Mouse (Mus musculus) intestine, embryonic 14.5 days (tissue): ENCODE results near the gene Bloc1s3. TPM values are rescaled to one million over a fixed set of nuclear protein-coding genes. Genes with fewer than 3 reads are reported as not detected.

Experiments used
- ATAC-seq: fragments of 200-750 bp; cut with Nextera tagmentation; replicated peaks from 2 replicates; pipeline ENCODE4 v1.8.0; 2017; ENCODE audit warnings: low read depth, moderate number of reproducible peaks, moderate TSS enrichment, moderate library complexity; ENCODE audit not compliant: low FRiP score, low TSS enrichment
- DNase-seq: peaks from one replicate; pipeline ENCODE4 v3.0.0-alpha.2; 2018; ENCODE audit warnings: low spot score
- H3K27ac ChIP-seq: fragments of 300-500 bp; sonication (generic); 2 replicates; pipeline ENCODE4 v1.5.1; 2014; ENCODE audit warnings: low read depth, mild to moderate bottlenecking, control low read depth
- H3K27me3 ChIP-seq: fragments of 300-500 bp; sonication (generic); replicated peaks from 2 replicates; pipeline ENCODE4 v1.6.1; 2014; ENCODE audit warnings: low read length, control low read depth; ENCODE audit not compliant: control insufficient read depth, insufficient read depth
- H3K36me3 ChIP-seq: fragments of 300-500 bp; sonication (generic); 2 replicates; pipeline ENCODE4 v1.6.1; 2014; ENCODE audit warnings: low read length, control low read depth; ENCODE audit not compliant: control insufficient read depth, insufficient read depth
- H3K4me1 ChIP-seq: fragments of 300-500 bp; sonication (generic); replicated peaks from 2 replicates; pipeline ENCODE4 v1.6.1; 2014; ENCODE audit warnings: low read length, control low read depth, mixed read lengths; ENCODE audit not compliant: control insufficient read depth, insufficient read depth
- H3K4me2 ChIP-seq: fragments of 300-500 bp; sonication (generic); 2 replicates; pipeline ENCODE4 v1.6.1; 2014; ENCODE audit warnings: low read length
- H3K4me3 ChIP-seq: fragments of 300-500 bp; sonication (generic); 2 replicates; pipeline ENCODE4 v1.5.1; 2014; ENCODE audit warnings: low read depth, low read length, control low read depth, mixed read lengths
- H3K9ac ChIP-seq: fragments of 300-500 bp; sonication (generic); 2 replicates; pipeline ENCODE4 v1.6.1; 2014; ENCODE audit warnings: mild to moderate bottlenecking, low read length
- H3K9me3 ChIP-seq: fragments of 300-500 bp; sonication (generic); 2 replicates; pipeline ENCODE4 v1.6.1; 2016; ENCODE audit warnings: low read length, control low read depth; ENCODE audit not compliant: control insufficient read depth
- WGBS: fragments of 180-500 bp; shearing (Covaris S2); extraction: QIAGEN DNeasy Blood & Tissue Kit; methylation state at CpG from one replicate; pipeline ENCODE4 v1.1.7; 2014; 5-methylcytosine and 5-hydroxymethylcytosine counted together
- polyA plus RNA-seq: library from polyadenylated mRNA; unstranded; fragments of >200 nt; fragmentation: Nextera tagmentation; extraction: Ambion mirVana; gene quantifications from 2 replicates; pipeline ENCODE4 v1.2.1, GENCODE M21; 2014

The Bloc1s3 gene
- polyA plus RNA-seq, 1 experiment from 2014 or later: 0.93 TPM

- peaks cover 11% of the 10 kb centered on the region for H3K4me1 ChIP-seq
- 62% methylated on average over 5 of the region's 5 CpGs for WGBS
- no peak overlapping the region for H3K9ac ChIP-seq
- no peaks in the 10 kb centered on the region for H3K9me3 ChIP-seq
- peaks cover 30% of the 10 kb centered on the region for H3K27me3 ChIP-seq
- H3K27ac ChIP-seq: no peak overlapping the region
- H3K4me2 ChIP-seq: no peak overlapping the region
- DNase-seq: no peak
- ATAC-seq: no peak
- H3K36me3 ChIP-seq: no peaks in the 10 kb centered on the region
- no peak overlapping the region for H3K4me3 ChIP-seq
Measured at GRCm38 (mm10) chr7:19466602-19467145, 41.5 kb downstream of the Bloc1s3 start.

GRCm38 (mm10) chr7:19464367-19465307, 43.5 kb downstream of the Bloc1s3 start:
- Histone ChIP-seq H3K9ac (peak overlapping the region; percentile 11; the same call in 1 of the 2 replicates), H3K4me3 (no peak overlapping the region), H3K4me1 (peaks cover 11% of the 10 kb centered on the region), H3K27ac (no peak overlapping the region), H3K4me2 (peak overlapping the region; percentile 28), H3K36me3 (no peaks in the 10 kb centered on the region), H3K27me3 (peaks cover 13% of the 10 kb centered on the region), H3K9me3 (no peaks in the 10 kb centered on the region)
- DNase-seq (no peak), ATAC-seq (no peak)
- 9% methylated on average over 22 of the region's 22 CpGs for WGBS

GRCm38 (mm10) chr7:19462884-19463381, 45.2 kb downstream of the Bloc1s3 start, which contains the start of gene Exoc3l2:
Exoc3l2 (plus strand) TSS chr7:19463331.
- H3K9me3 ChIP-seq: no peaks in the 10 kb centered on the region
- H3K4me2 ChIP-seq: 0 out of 2 replicates have a peak within 1 kb of the TSS, but pooled peaks have one; percentile 28
- H3K36me3 ChIP-seq: no peaks in the 10 kb centered on the region
- 37% methylated on average over 6 of the region's 6 CpGs for WGBS
- no peak within 1 kb of the TSS for H3K27ac ChIP-seq
- peaks cover 14% of the 10 kb centered on the region for H3K4me1 ChIP-seq
- DNase-seq (no peak), ATAC-seq (no peak)
- no peak within 1 kb of the TSS for H3K9ac ChIP-seq
- no peak within 1 kb of the TSS for H3K4me3 ChIP-seq
- H3K27me3 ChIP-seq: 0 out of 2 replicates have a peak, but pooled peaks cover 5% of the 10 kb centered on the region

DNA sequence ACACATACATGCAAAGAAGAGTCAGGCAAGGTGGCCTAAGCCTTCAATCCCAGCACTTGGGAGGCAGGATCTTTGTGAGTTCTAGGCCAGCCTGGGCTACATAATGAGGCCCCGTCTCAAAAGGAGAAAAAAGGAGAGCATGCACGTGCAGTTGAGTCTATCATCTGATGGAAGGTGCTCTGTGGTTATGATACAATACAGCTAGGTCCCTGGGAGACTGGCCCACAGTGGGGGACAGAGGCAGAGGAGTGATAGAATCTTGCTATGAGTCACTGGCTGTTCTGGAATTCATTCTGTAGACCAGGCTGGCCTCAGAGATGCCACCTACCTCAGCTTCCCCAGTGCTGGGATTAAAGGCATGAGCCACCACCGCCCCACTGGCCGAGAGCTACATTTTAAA, 45.7 kb downstream of the Bloc1s3 start:
- peaks cover 16% of the 10 kb centered on the region for H3K4me1 ChIP-seq
- H3K27me3 ChIP-seq: 0 out of 2 replicates have a peak, but pooled peaks cover 5% of the 10 kb centered on the region
- H3K36me3 ChIP-seq: no peaks in the 10 kb centered on the region
- H3K27ac ChIP-seq: no peak overlapping the region
- H3K4me2 ChIP-seq: no peak overlapping the region
- DNase-seq: no peak
- H3K4me3 ChIP-seq: no peak overlapping the region
- no peak for ATAC-seq
- 72% methylated on average over 4 of the region's 4 CpGs for WGBS
- H3K9me3 ChIP-seq: no peaks in the 10 kb centered on the region
- no peak overlapping the region for H3K9ac ChIP-seq

DNA sequence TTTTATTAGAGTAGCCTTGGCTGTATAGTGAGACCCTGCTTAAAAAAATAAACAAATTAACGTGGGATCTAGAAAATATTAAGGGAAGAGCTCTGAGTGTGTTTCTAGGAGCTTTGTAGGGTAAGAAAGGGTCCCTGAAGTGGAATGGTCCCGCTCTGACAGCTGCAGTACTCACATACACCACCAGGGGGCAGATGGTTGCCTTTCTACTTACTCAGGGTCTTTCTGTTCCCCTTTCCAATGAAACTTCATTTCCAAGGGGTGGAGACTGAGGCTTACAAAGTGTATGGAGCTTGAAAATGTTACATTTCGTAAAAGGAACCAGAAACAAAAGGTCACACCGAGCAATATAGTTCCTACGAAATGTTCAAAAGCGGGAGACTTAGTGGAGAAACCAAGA, 46.7 kb downstream of the Bloc1s3 start:
- WGBS: 16% methylated on average over 6 of the region's 6 CpGs
- ATAC-seq (no peak), DNase-seq (peak; percentile 92)
- Histone ChIP-seq H3K4me1 (peaks cover 25% of the 10 kb centered on the region), H3K4me3 (no peak overlapping the region), H3K4me2 (no peak overlapping the region), H3K27me3 (no peaks in the 10 kb centered on the region), H3K36me3 (no peaks in the 10 kb centered on the region), H3K9ac (no peak overlapping the region), H3K27ac (no peak overlapping the region), H3K9me3 (no peaks in the 10 kb centered on the region)

DNA sequence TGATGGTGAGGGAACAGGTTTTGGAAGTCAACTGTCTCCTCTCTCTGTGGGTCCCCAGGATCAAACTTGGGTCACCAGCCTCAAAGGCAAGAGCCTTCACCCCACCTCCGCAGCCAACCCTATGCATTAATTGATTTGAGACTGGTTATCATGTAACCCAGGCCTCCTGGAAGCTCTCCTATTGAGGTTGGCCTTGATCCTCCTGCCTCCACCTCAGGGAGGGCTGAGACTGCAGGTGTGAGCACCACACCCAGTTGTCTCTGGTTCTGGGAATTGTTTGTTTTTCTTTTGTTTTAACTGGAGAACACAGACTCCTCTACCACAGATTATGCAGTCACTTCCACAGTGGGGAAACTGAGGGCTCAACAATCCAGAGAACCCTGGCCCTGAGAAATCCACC, 47.7 kb downstream of the Bloc1s3 start:
- Histone ChIP-seq H3K27ac (no peak overlapping the region), H3K4me3 (no peak overlapping the region), H3K36me3 (0 out of 2 replicates have a peak, but pooled peaks cover 5% of the 10 kb centered on the region), H3K4me1 (peaks cover 25% of the 10 kb centered on the region), H3K27me3 (no peaks in the 10 kb centered on the region), H3K9ac (no peak overlapping the region), H3K4me2 (no peak overlapping the region), H3K9me3 (no peaks in the 10 kb centered on the region)
- WGBS: 83% methylated on average over 1 of the region's 1 CpGs
- DNase-seq: no peak
- ATAC-seq: no peak

- peak overlapping the region; percentile 91 for H3K4me3 ChIP-seq
- H3K9me3 ChIP-seq: no peaks in the 10 kb centered on the region
- peak overlapping the region; percentile 44 for H3K9ac ChIP-seq
- H3K36me3 ChIP-seq: 0 out of 2 replicates have a peak, but pooled peaks cover 5% of the 10 kb centered on the region
- WGBS: 27% methylated on average over 6 of the region's 6 CpGs
- ATAC-seq (peak; percentile 10; the same call in 1 of the 2 replicates), DNase-seq (no peak)
- no peaks in the 10 kb centered on the region for H3K27me3 ChIP-seq
- H3K4me2 ChIP-seq: peak overlapping the region; percentile 83
- peaks cover 18% of the 10 kb centered on the region for H3K4me1 ChIP-seq
- peak overlapping the region; percentile 65; the same call in 1 of the 2 replicates for H3K27ac ChIP-seq
Measured at GRCm38 (mm10) chr7:19459144-19459870, 48.9 kb downstream of the Bloc1s3 start.

- 0 out of 2 replicates have a peak, but pooled peaks cover 5% of the 10 kb centered on the region for H3K36me3 ChIP-seq
- peak within 1 kb of the TSS; percentile 83 for H3K4me2 ChIP-seq
Measured at GRCm38 (mm10) chr7:19458591-19459111, 49.5 kb downstream of the Bloc1s3 start, which contains the start of gene Mark4. Mark4 (minus strand) TSS chr7:19458821.

More at GRCm38 (mm10) chr7:19458591-19459111, 49.5 kb downstream of the Bloc1s3 start, which contains the start of gene Mark4:
- DNase-seq: peak; percentile 92
- under 1% methylated on average over 37 of the region's 42 CpGs for WGBS
- ATAC-seq: peak; percentile 86
- no peaks in the 10 kb centered on the region for H3K27me3 ChIP-seq
- peak within 1 kb of the TSS; percentile 65; the same call in 1 of the 2 replicates for H3K27ac ChIP-seq
- H3K4me3 ChIP-seq: peak within 1 kb of the TSS; percentile 91
- H3K9ac ChIP-seq: peak within 1 kb of the TSS; percentile 44
- peaks cover 14% of the 10 kb centered on the region for H3K4me1 ChIP-seq
- H3K9me3 ChIP-seq: no peaks in the 10 kb centered on the region
